Mouse (Mus musculus): ENCODE results near the gene S100a14. TPM values are rescaled to one million over a fixed set of nuclear protein-coding genes. Genes with fewer than 3 reads are reported as not detected.
A peak's percentile ranks its signal among the peaks of the same experiment; 100 is the strongest.

S100a14 gene
- polyA plus RNA-seq, 1 experiment from 2014 or later: 10.7 TPM

DNA sequence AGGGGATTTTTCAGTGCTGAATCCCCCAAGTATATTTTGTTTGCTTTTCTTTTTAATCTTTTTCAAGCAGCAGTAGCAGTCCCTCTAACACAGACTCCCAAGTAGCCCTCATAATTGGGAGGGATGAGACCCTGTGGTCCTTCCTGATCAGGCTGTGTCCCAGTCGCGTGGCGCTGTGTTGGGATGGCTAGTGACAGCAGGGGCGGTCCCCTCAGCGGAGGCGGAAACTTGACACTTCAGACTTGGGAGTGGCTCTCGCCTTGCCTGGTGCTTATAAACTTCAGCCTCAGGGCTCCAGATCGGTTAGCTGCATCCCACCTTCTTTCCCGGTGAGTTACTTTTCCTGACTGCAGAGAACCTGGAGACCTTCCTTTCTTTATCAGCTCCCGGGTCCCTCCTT lies 12.0 kb upstream of the S100a14 start:
- Histone ChIP-seq H3K9me3 (ENCODE audit: control insufficient read depth, low read length) (no peaks in the 10 kb centered on the region), H3K36me3 (ENCODE audit: control insufficient read depth, insufficient read depth, low read length) (no peaks in the 10 kb centered on the region), H3K4me1 (ENCODE audit: control insufficient read depth, insufficient read depth, low read length) (peaks cover 13% of the 10 kb centered on the region), H3K27me3 (replicated peaks; ENCODE audit: control insufficient read depth, insufficient read depth, low read length) (no peaks in the 10 kb centered on the region), H3K4me2 (ENCODE audit: low read depth, low read length) (peak overlapping the region; percentile 92), H3K27ac (ENCODE audit: low read length) (peak overlapping the region; percentile 68), H3K9ac (ENCODE audit: low read depth, low read length) (peak overlapping the region; percentile 67), H3K4me3 (ENCODE audit: low read length) (peak overlapping the region; percentile 46)
- peak; percentile 89 for ATAC-seq
- WGBS: 0% methylated on average over 10 of the region's 10 CpGs

DNA sequence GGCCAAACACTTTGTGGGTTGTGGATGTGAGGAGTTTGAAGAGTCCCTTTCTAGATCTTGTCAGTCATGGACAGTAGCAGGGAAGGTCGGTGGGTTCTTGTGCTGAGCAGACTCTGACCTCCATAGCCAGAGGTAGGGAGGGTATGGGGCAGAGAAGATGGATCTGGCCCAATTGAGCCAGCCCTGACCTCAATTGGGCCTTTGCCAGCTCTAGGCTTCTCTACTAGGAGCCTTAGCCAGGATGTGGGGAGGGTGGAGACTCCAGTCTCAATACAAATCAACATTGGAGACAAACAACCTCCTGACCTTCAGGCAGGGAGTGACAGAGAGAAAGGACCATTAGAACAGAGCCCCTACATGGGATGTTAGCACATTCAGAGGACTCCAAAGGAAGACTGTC lies 11.4 kb upstream of the S100a14 start:
- Histone ChIP-seq H3K27me3 (replicated peaks; ENCODE audit: control insufficient read depth, insufficient read depth, low read length) (no peaks in the 10 kb centered on the region), H3K9me3 (ENCODE audit: control insufficient read depth, low read length) (no peaks in the 10 kb centered on the region), H3K4me3 (ENCODE audit: low read length) (peak overlapping the region; percentile 46), H3K4me1 (ENCODE audit: control insufficient read depth, insufficient read depth, low read length) (peaks cover 13% of the 10 kb centered on the region), H3K27ac (ENCODE audit: low read length) (no peak overlapping the region), H3K36me3 (ENCODE audit: control insufficient read depth, insufficient read depth, low read length) (no peaks in the 10 kb centered on the region), H3K9ac (ENCODE audit: low read depth, low read length) (peak overlapping the region; percentile 67), H3K4me2 (ENCODE audit: low read depth, low read length) (peak overlapping the region; percentile 92)
- no peak for ATAC-seq
- WGBS: 20% methylated on average over 1 of the region's 1 CpGs

DNA sequence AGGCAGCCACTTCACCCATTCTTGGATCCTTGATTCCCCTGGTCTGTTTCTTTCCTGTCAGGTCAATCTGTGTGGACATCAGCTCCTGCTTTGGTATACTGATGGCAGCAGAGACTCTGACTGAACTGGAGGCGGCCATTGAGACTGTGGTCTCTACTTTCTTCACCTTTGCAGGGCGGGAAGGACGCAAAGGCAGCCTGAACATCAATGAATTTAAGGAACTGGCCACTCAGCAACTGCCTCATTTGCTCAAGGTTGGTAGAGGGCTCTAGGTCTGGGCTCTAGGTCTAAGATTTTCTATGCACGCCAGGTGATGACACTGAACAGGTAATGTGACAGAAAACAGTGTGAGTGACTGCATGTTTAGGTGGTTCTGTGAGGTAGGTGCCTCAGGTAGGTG lies 10.9 kb upstream of the S100a14 start:
- 94% methylated on average over 4 of the region's 4 CpGs for WGBS
- no peak overlapping the region for H3K27ac ChIP-seq (ENCODE audit: low read length)
- no peaks in the 10 kb centered on the region for H3K27me3 ChIP-seq (replicated peaks; ENCODE audit: control insufficient read depth, insufficient read depth, low read length)
- H3K4me3 ChIP-seq (ENCODE audit: low read length): no peak overlapping the region
- H3K4me1 ChIP-seq (ENCODE audit: control insufficient read depth, insufficient read depth, low read length): peaks cover 13% of the 10 kb centered on the region
- no peaks in the 10 kb centered on the region for H3K9me3 ChIP-seq (ENCODE audit: control insufficient read depth, low read length)
- H3K9ac ChIP-seq (ENCODE audit: low read depth, low read length): no peak overlapping the region; the same call in 1 of the 2 replicates
- no peak for ATAC-seq
- H3K36me3 ChIP-seq (ENCODE audit: control insufficient read depth, insufficient read depth, low read length): no peaks in the 10 kb centered on the region
- peak overlapping the region; percentile 92; the same call in 1 of the 2 replicates for H3K4me2 ChIP-seq (ENCODE audit: low read depth, low read length)

DNA sequence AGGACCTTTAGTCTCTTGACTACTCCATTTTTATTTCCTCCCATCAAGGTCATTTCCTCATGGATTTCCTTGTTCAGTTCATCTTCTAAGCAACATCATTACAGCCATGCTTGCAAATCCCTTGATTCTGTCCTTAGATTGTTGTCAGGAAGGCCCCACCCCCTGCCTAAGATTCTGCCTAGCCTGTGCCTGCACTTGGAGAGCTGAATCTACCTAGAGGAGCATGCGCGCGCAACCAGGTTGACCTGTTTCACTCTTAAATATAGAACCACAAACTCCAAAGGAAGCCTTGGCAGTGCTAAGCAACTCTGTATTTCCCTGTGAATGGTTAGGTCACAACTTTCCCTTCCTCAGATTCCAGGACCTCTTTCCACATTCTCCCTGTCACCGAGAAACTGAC lies 8.9 kb upstream of the S100a14 start:
- Histone ChIP-seq H3K27me3 (replicated peaks; ENCODE audit: control insufficient read depth, insufficient read depth, low read length) (no peaks in the 10 kb centered on the region), H3K9ac (ENCODE audit: low read depth, low read length) (no peak overlapping the region), H3K27ac (ENCODE audit: low read length) (no peak overlapping the region), H3K36me3 (ENCODE audit: control insufficient read depth, insufficient read depth, low read length) (no peaks in the 10 kb centered on the region), H3K4me1 (ENCODE audit: control insufficient read depth, insufficient read depth, low read length) (peaks cover 13% of the 10 kb centered on the region), H3K4me3 (ENCODE audit: low read length) (no peak overlapping the region), H3K4me2 (ENCODE audit: low read depth, low read length) (no peak overlapping the region), H3K9me3 (ENCODE audit: control insufficient read depth, low read length) (no peaks in the 10 kb centered on the region)
- WGBS: 70% methylated on average over 4 of the region's 4 CpGs
- ATAC-seq: no peak

GRCm38 (mm10) chr3:90525421-90525820 lies 1.2 kb upstream of the S100a14 start:
- Histone ChIP-seq H3K4me3 (ENCODE audit: low read length) (no peak overlapping the region), H3K4me2 (ENCODE audit: low read depth, low read length) (no peak overlapping the region), H3K4me1 (ENCODE audit: control insufficient read depth, insufficient read depth, low read length) (peaks cover 12% of the 10 kb centered on the region), H3K27ac (ENCODE audit: low read length) (no peak overlapping the region), H3K27me3 (replicated peaks; ENCODE audit: control insufficient read depth, insufficient read depth, low read length) (no peaks in the 10 kb centered on the region), H3K9ac (ENCODE audit: low read depth, low read length) (no peak overlapping the region), H3K36me3 (ENCODE audit: control insufficient read depth, insufficient read depth, low read length) (0 out of 2 replicates have a peak, but pooled peaks cover 3% of the 10 kb centered on the region), H3K9me3 (ENCODE audit: control insufficient read depth, low read length) (no peaks in the 10 kb centered on the region)
- 69% methylated on average over 4 of the region's 4 CpGs for WGBS
- ATAC-seq: no peak

- WGBS: 74% methylated on average over 2 of the region's 2 CpGs
- Histone ChIP-seq H3K27me3 (replicated peaks; ENCODE audit: control insufficient read depth, insufficient read depth, low read length) (no peaks in the 10 kb centered on the region), H3K36me3 (ENCODE audit: control insufficient read depth, insufficient read depth, low read length) (0 out of 2 replicates have a peak, but pooled peaks cover 3% of the 10 kb centered on the region), H3K27ac (ENCODE audit: low read length) (no peak overlapping the region; the same call in 1 of the 2 replicates), H3K9ac (ENCODE audit: low read depth, low read length) (peak overlapping the region; percentile 20; the same call in 1 of the 2 replicates), H3K4me2 (ENCODE audit: low read depth, low read length) (no peak overlapping the region), H3K4me1 (ENCODE audit: control insufficient read depth, insufficient read depth, low read length) (peaks cover 12% of the 10 kb centered on the region), H3K4me3 (ENCODE audit: low read length) (no peak overlapping the region), H3K9me3 (ENCODE audit: control insufficient read depth, low read length) (no peaks in the 10 kb centered on the region)
- ATAC-seq: peak; percentile 49
These were observed 580 bp upstream of the S100a14 start for GRCm38 (mm10) chr3:90526076-90526475.

- WGBS: 90% methylated on average over 7 of the region's 7 CpGs
- Histone ChIP-seq H3K27me3 (replicated peaks; ENCODE audit: control insufficient read depth, insufficient read depth, low read length) (no peaks in the 10 kb centered on the region), H3K4me2 (ENCODE audit: low read depth, low read length) (0 out of 2 replicates have a peak overlapping the region, but pooled peaks have one; percentile 5), H3K27ac (ENCODE audit: low read length) (no peak overlapping the region), H3K36me3 (ENCODE audit: control insufficient read depth, insufficient read depth, low read length) (0 out of 2 replicates have a peak, but pooled peaks cover 3% of the 10 kb centered on the region), H3K9ac (ENCODE audit: low read depth, low read length) (no peak overlapping the region), H3K4me1 (ENCODE audit: control insufficient read depth, insufficient read depth, low read length) (peaks cover 12% of the 10 kb centered on the region), H3K9me3 (ENCODE audit: control insufficient read depth, low read length) (no peaks in the 10 kb centered on the region), H3K4me3 (ENCODE audit: low read length) (no peak overlapping the region)
- ATAC-seq: no peak
These were observed 726 bp downstream of the S100a14 start for GRCm38 (mm10) chr3:90527291-90527873.

GRCm38 (mm10) chr3:90531713-90532112 lies 5.1 kb downstream of the S100a14 start:
- H3K4me1 ChIP-seq (ENCODE audit: control insufficient read depth, insufficient read depth, low read length): peaks cover 3% of the 10 kb centered on the region
- no peak overlapping the region for H3K4me2 ChIP-seq (ENCODE audit: low read depth, low read length)
- WGBS: 51% methylated on average over 5 of the region's 5 CpGs
- no peak overlapping the region for H3K9ac ChIP-seq (ENCODE audit: low read depth, low read length)
- H3K27ac ChIP-seq (ENCODE audit: low read length): no peak overlapping the region
- H3K4me3 ChIP-seq (ENCODE audit: low read length): no peak overlapping the region
- no peaks in the 10 kb centered on the region for H3K36me3 ChIP-seq (ENCODE audit: control insufficient read depth, insufficient read depth, low read length)
- no peaks in the 10 kb centered on the region for H3K27me3 ChIP-seq (replicated peaks; ENCODE audit: control insufficient read depth, insufficient read depth, low read length)
- ATAC-seq: no peak
- H3K9me3 ChIP-seq (ENCODE audit: control insufficient read depth, low read length): no peaks in the 10 kb centered on the region

DNA sequence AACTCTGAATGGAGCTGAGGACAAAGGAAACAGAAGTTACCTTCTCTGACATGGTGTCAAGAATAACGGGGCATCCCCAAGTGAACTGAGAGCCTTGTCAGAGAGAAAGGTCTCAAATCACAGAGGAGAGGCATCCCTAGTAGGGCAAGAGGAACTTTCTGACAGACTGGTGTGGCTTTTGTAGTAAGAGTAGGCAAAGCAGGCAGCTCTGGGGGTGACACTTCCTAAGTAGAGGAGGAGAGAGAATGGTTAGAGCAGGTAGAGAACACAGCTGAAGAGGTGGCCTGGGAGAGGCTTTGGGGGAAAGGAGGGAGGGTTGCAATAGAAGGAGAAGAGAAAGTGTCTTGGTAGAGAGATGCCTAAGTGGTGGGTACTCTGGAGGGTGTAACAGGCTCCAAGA lies 8.8 kb downstream of the S100a14 start:
- no peak for ATAC-seq
- H3K27ac ChIP-seq (ENCODE audit: low read length): no peak overlapping the region
- WGBS: 71% methylated on average over 1 of the region's 1 CpGs
- no peak overlapping the region for H3K4me3 ChIP-seq (ENCODE audit: low read length)
- H3K36me3 ChIP-seq (ENCODE audit: control insufficient read depth, insufficient read depth, low read length): no peaks in the 10 kb centered on the region
- no peak overlapping the region for H3K4me2 ChIP-seq (ENCODE audit: low read depth, low read length)
- H3K27me3 ChIP-seq (replicated peaks; ENCODE audit: control insufficient read depth, insufficient read depth, low read length): no peaks in the 10 kb centered on the region
- H3K4me1 ChIP-seq (ENCODE audit: control insufficient read depth, insufficient read depth, low read length): peaks cover 17% of the 10 kb centered on the region; the same call in 1 of the 2 replicates
- no peaks in the 10 kb centered on the region for H3K9me3 ChIP-seq (ENCODE audit: control insufficient read depth, low read length)
- H3K9ac ChIP-seq (ENCODE audit: low read depth, low read length): no peak overlapping the region
